Mouse (Mus musculus) mature B cell (primary cell): Measurements from ENCODE around the gene Padi1.

Experiments
- in situ Hi-C: fragments of 300-500 bp; cut with MboI; formaldehyde crosslinking; loops from 2 replicates; pipeline ENCODE4 v1.14.3; 2019

Padi1 gene

GRCm38 (mm10) chr4:140845666-140846065 is at the start of gene Padi1:
Gene Padi1 (minus strand): TSS chr4:140845778.
- in situ Hi-C loops = no loop called here

GRCm38 (mm10) chr4:140892163-140892530 is 46.6 kb upstream of the Padi1 start:
- in situ Hi-C loops = no loop called here

- in situ Hi-C loops = no loop called here
These were observed 46.1 kb upstream of the Padi1 start for GRCm38 (mm10) chr4:140891525-140892162.

- in situ Hi-C loops = no loop called here
These were observed 38.3 kb upstream of the Padi1 start for GRCm38 (mm10) chr4:140883852-140884251.

GRCm38 (mm10) chr4:140882981-140883380 is 37.4 kb upstream of the Padi1 start:
- in situ Hi-C loops = no loop called here

GRCm38 (mm10) chr4:140882365-140882764 is 36.8 kb upstream of the Padi1 start:
- in situ Hi-C loops = no loop called here

- in situ Hi-C loops = no loop called here
These were observed 36.2 kb upstream of the Padi1 start for GRCm38 (mm10) chr4:140881771-140882170.

GRCm38 (mm10) chr4:140881026-140881670 is 35.6 kb upstream of the Padi1 start:
- in situ Hi-C loops = no loop called here

GRCm38 (mm10) chr4:140880207-140880606 is 34.6 kb upstream of the Padi1 start:
- in situ Hi-C loops = no loop called here

- in situ Hi-C loops = no loop called here
These were observed 34.2 kb upstream of the Padi1 start for GRCm38 (mm10) chr4:140879739-140880138.

- in situ Hi-C loops = no loop called here
These were observed 33.5 kb upstream of the Padi1 start for GRCm38 (mm10) chr4:140879116-140879515.

GRCm38 (mm10) chr4:140878655-140879054 is 33.1 kb upstream of the Padi1 start:
- in situ Hi-C loops = no loop called here

- in situ Hi-C loops = no loop called here
These were observed 31.9 kb upstream of the Padi1 start for GRCm38 (mm10) chr4:140877441-140877840.

GRCm38 (mm10) chr4:140876681-140877080 is 31.1 kb upstream of the Padi1 start:
- in situ Hi-C loops = no loop called here

- in situ Hi-C loops = no loop called here
These were observed 30.6 kb upstream of the Padi1 start for GRCm38 (mm10) chr4:140876161-140876560.

GRCm38 (mm10) chr4:140873011-140873410 is 27.4 kb upstream of the Padi1 start:
- in situ Hi-C loops = no loop called here

GRCm38 (mm10) chr4:140872686-140872992 is 27.1 kb upstream of the Padi1 start:
- in situ Hi-C loops = no loop called here

- in situ Hi-C loops = no loop called here
These were observed 26.5 kb upstream of the Padi1 start for GRCm38 (mm10) chr4:140871851-140872685.

- in situ Hi-C loops = no loop called here
These were observed 25.8 kb upstream of the Padi1 start for GRCm38 (mm10) chr4:140871376-140871775.

GRCm38 (mm10) chr4:140870876-140871275 is 25.3 kb upstream of the Padi1 start:
- in situ Hi-C loops = no loop called here

- in situ Hi-C loops = no loop called here
These were observed 24.4 kb upstream of the Padi1 start for GRCm38 (mm10) chr4:140869945-140870344.

GRCm38 (mm10) chr4:140868484-140869190 is 23.1 kb upstream of the Padi1 start:
- in situ Hi-C loops = no loop called here
